Mouse (Mus musculus) liver, embryonic 13.5 days (tissue): ENCODE data around the gene Olfr311. TPM values are rescaled to one million over a fixed set of nuclear protein-coding genes. Genes with fewer than 3 reads are reported as not detected.

Experiments
- ATAC-seq: fragments of 200-750 bp; cut with Nextera tagmentation; 2 replicates; pipeline ENCODE4 v1.8.0; 2017; ENCODE audit warnings: low read depth, mild to moderate bottlenecking, moderate number of reproducible peaks, moderate library complexity
- DNase-seq: peaks from one replicate; pipeline ENCODE4 v3.0.0; 2022
- H3K27ac ChIP-seq: fragments of 300-500 bp; sonication (generic); 2 replicates; pipeline ENCODE4 v1.5.1; 2015; ENCODE audit warnings: moderate library complexity, mild to moderate bottlenecking, inconsistent platforms
- H3K27me3 ChIP-seq: fragments of 300-500 bp; sonication (generic); 2 replicates; pipeline ENCODE4 v1.6.1; 2015; ENCODE audit warnings: mild to moderate bottlenecking, inconsistent platforms
- H3K36me3 ChIP-seq: fragments of 300-500 bp; sonication (generic); 2 replicates; pipeline ENCODE4 v1.6.1; 2015; ENCODE audit warnings: mild to moderate bottlenecking, inconsistent platforms
- H3K4me1 ChIP-seq: fragments of 300-500 bp; sonication (generic); replicated peaks from 2 replicates; pipeline ENCODE4 v1.6.1; 2015; ENCODE audit warnings: inconsistent platforms
- H3K4me2 ChIP-seq: fragments of 300-500 bp; sonication (generic); 2 replicates; pipeline ENCODE4 v1.6.1; 2015; ENCODE audit warnings: inconsistent platforms, mild to moderate bottlenecking, moderate library complexity
- H3K4me3 ChIP-seq: fragments of 300-500 bp; sonication (generic); replicated peaks from 2 replicates; pipeline ENCODE4 v1.5.1; 2015; ENCODE audit warnings: mild to moderate bottlenecking, inconsistent platforms
- H3K9ac ChIP-seq: fragments of 300-500 bp; sonication (generic); 2 replicates; pipeline ENCODE4 v1.6.1; 2015; ENCODE audit warnings: mild to moderate bottlenecking, inconsistent platforms
- H3K9me3 ChIP-seq: fragments of 300-500 bp; sonication (generic); replicated peaks from 2 replicates; pipeline ENCODE4 v1.6.1; 2016; ENCODE audit warnings: inconsistent platforms
- WGBS: fragments of 180-500 bp; shearing (Covaris S2); methylation state at CpG from one replicate; pipeline ENCODE4 v1.1.7; 2015; ENCODE audit not compliant: insufficient replicate concordance; 5-methylcytosine and 5-hydroxymethylcytosine counted together
- polyA plus RNA-seq: library from polyadenylated mRNA; unstranded; fragments of >200 nt; fragmentation: Nextera tagmentation; extraction: Ambion mirVana; gene quantifications from 2 replicates; pipeline ENCODE4 v1.2.1, GENCODE M21; 2015

Olfr311 gene
- polyA plus RNA-seq, 1 experiment from 2014 or later, result not detected

GRCm38 (mm10) chr11:58883756-58884155 lies 44.7 kb downstream of the Olfr311 start:
- Histone ChIP-seq H3K4me1 (no peaks in the 10 kb centered on the region), H3K27me3 (no peaks in the 10 kb centered on the region), H3K36me3 (peaks cover 41% of the 10 kb centered on the region), H3K4me2 (no peak overlapping the region), H3K4me3 (no peak overlapping the region), H3K9me3 (no peaks in the 10 kb centered on the region), H3K9ac (no peak overlapping the region), H3K27ac (no peak overlapping the region)
- no peak for DNase-seq
- 68% methylated on average over 8 of the region's 8 CpGs for WGBS
- no peak for ATAC-seq

- no peak overlapping the region for H3K4me3 ChIP-seq
- H3K9ac ChIP-seq, result no peak overlapping the region
- ATAC-seq (no peak), DNase-seq (no peak)
- H3K9me3 ChIP-seq, result no peaks in the 10 kb centered on the region; the same call in 1 of the 2 replicates
- no peak overlapping the region for H3K4me2 ChIP-seq
- no peaks in the 10 kb centered on the region for H3K27me3 ChIP-seq
- no peak overlapping the region for H3K27ac ChIP-seq
- no peaks in the 10 kb centered on the region for H3K4me1 ChIP-seq
- WGBS, result 90% methylated on average over 10 of the region's 10 CpGs
- peaks cover 72% of the 10 kb centered on the region for H3K36me3 ChIP-seq
Measured at GRCm38 (mm10) chr11:58890511-58890910, 51.5 kb downstream of the Olfr311 start.

Other genes starting within 250 kb of the Olfr311 start
- gene Olfr324, start 244.1 kb upstream of the Olfr311 start, polyA plus RNA-seq, result not detected in 2 replicates
- not detected in 2 replicates for gene 2210407C18Rik, start 223.2 kb upstream of the Olfr311 start, polyA plus RNA-seq
- gene Olfr323, start 208.8 kb upstream of the Olfr311 start, polyA plus RNA-seq, result not detected in 2 replicates
- 9.2 and 12.4 TPM in 2 replicates for gene Trim58, start 198.8 kb upstream of the Olfr311 start, polyA plus RNA-seq
- gene Olfr322, start 180.5 kb upstream of the Olfr311 start, polyA plus RNA-seq, result not detected in 2 replicates
- gene Olfr320, start 158.2 kb upstream of the Olfr311 start, polyA plus RNA-seq, result not detected in 2 replicates
- not detected in 2 replicates for gene Olfr319, start 140.1 kb upstream of the Olfr311 start, polyA plus RNA-seq
- gene Olfr318, start 115.2 kb upstream of the Olfr311 start, polyA plus RNA-seq, result not detected in 2 replicates
- gene Olfr317, start 100.0 kb upstream of the Olfr311 start, polyA plus RNA-seq, result not detected in 2 replicates
- gene Olfr316, start 86.5 kb upstream of the Olfr311 start, polyA plus RNA-seq, result not detected in 2 replicates
- not detected in 2 replicates for gene Olfr315, start 66.1 kb upstream of the Olfr311 start, polyA plus RNA-seq
- gene Olfr314, start 56.3 kb upstream of the Olfr311 start, polyA plus RNA-seq, result not detected in 2 replicates
- 0.49 TPM in 1 of 2 replicates, not detected in the other for gene Fam183b, start 37.3 kb upstream of the Olfr311 start, polyA plus RNA-seq
- gene Olfr313, start 24.3 kb upstream of the Olfr311 start, polyA plus RNA-seq, result not detected in 2 replicates
- gene Olfr312, start 10.0 kb upstream of the Olfr311 start, polyA plus RNA-seq, result not detected in 2 replicates
- gene Gm12258, start 7.9 kb downstream of the Olfr311 start, polyA plus RNA-seq, result 1.3 and 2.2 TPM in 2 replicates
- gene 2810021J22Rik, start 28.0 kb downstream of the Olfr311 start, polyA plus RNA-seq, result 2.3 and 3.0 TPM in 2 replicates
- gene Zfp39, start 65.0 kb downstream of the Olfr311 start, polyA plus RNA-seq, result 3.7 and 5.4 TPM in 2 replicates
- 11.2 and 12.5 TPM in 2 replicates for gene Btnl10, start 78.7 kb downstream of the Olfr311 start, polyA plus RNA-seq
- gene Rnf187, start 99.7 kb downstream of the Olfr311 start, polyA plus RNA-seq, result 125 and 130 TPM in 2 replicates
- gene Hist3h2ba, start 109.7 kb downstream of the Olfr311 start, polyA plus RNA-seq, result 5.5 and 6.3 TPM in 2 replicates
- gene Hist3h2a, start 115.4 kb downstream of the Olfr311 start, polyA plus RNA-seq, result 12.3 and 13.7 TPM in 2 replicates
- 0.06 and 0.18 TPM in 2 replicates for gene Trim17, start 115.4 kb downstream of the Olfr311 start, polyA plus RNA-seq
- gene Trim11, start 138.8 kb downstream of the Olfr311 start, polyA plus RNA-seq, result 8.9 and 9.2 TPM in 2 replicates